Mouse (Mus musculus): ENCODE measurements around the gene Cfi. TPM values are rescaled to one million over a fixed set of nuclear protein-coding genes. Genes with fewer than 3 reads are reported as not detected.

The Cfi gene
- polyA plus RNA-seq, 1 experiment from 2014 or later = 0.73 TPM

GRCm38 (mm10) chr3:129901271-129901809 lies 65.7 kb downstream of the Cfi start, which contains the start of gene Casp6:
Gene Casp6, plus strand, starts transcription at chr3:129901425.
- ATAC-seq (ENCODE audit: low FRiP score) = peak; percentile 91
- Histone ChIP-seq H3K4me1 (peaks cover 15% of the 10 kb centered on the region), H3K9me3 (replicated peaks) (no peaks in the 10 kb centered on the region), H3K4me3 (replicated peaks) (peak within 1 kb of the TSS; percentile 56), H3K36me3 (no peaks in the 10 kb centered on the region), H3K27me3 (replicated peaks) (no peaks in the 10 kb centered on the region), H3K9ac (replicated peaks) (peak within 1 kb of the TSS; percentile 48), H3K4me2 (peak within 1 kb of the TSS; percentile 82), H3K27ac (replicated peaks) (0 out of 2 replicates have a peak within 1 kb of the TSS, but pooled peaks have one; percentile 37)
- 0% methylated on average over 34 of the region's 34 CpGs for WGBS

GRCm38 (mm10) chr3:129903369-129903768 lies 67.7 kb downstream of the Cfi start:
- H3K9me3 ChIP-seq (replicated peaks) = no peaks in the 10 kb centered on the region
- H3K36me3 ChIP-seq = no peaks in the 10 kb centered on the region
- H3K9ac ChIP-seq (replicated peaks) = no peak overlapping the region
- H3K27ac ChIP-seq (replicated peaks) = no peak overlapping the region
- H3K4me2 ChIP-seq = no peak overlapping the region
- WGBS = 93% methylated on average over 3 of the region's 3 CpGs
- H3K4me1 ChIP-seq = peaks cover 15% of the 10 kb centered on the region
- H3K4me3 ChIP-seq (replicated peaks) = no peak overlapping the region
- no peak for ATAC-seq (ENCODE audit: low FRiP score)
- H3K27me3 ChIP-seq (replicated peaks) = no peaks in the 10 kb centered on the region

- WGBS = 87% methylated on average over 8 of the region's 8 CpGs
- peaks cover 15% of the 10 kb centered on the region for H3K4me1 ChIP-seq
- no peaks in the 10 kb centered on the region for H3K36me3 ChIP-seq
- no peak for ATAC-seq (ENCODE audit: low FRiP score)
- H3K27ac ChIP-seq (replicated peaks) = no peak overlapping the region
- H3K9ac ChIP-seq (replicated peaks) = no peak overlapping the region
- H3K4me2 ChIP-seq = no peak overlapping the region
- no peak overlapping the region for H3K4me3 ChIP-seq (replicated peaks)
- no peaks in the 10 kb centered on the region for H3K9me3 ChIP-seq (replicated peaks)
- H3K27me3 ChIP-seq (replicated peaks) = no peaks in the 10 kb centered on the region
These were observed 68.2 kb downstream of the Cfi start for GRCm38 (mm10) chr3:129903866-129904265.

- H3K4me1 ChIP-seq = peaks cover 15% of the 10 kb centered on the region
- H3K36me3 ChIP-seq = peaks cover 4% of the 10 kb centered on the region
- WGBS = 88% methylated on average over 7 of the region's 7 CpGs
- H3K4me2 ChIP-seq = no peak overlapping the region
- no peak overlapping the region for H3K27ac ChIP-seq (replicated peaks)
- no peaks in the 10 kb centered on the region for H3K27me3 ChIP-seq (replicated peaks)
- H3K4me3 ChIP-seq (replicated peaks) = no peak overlapping the region
- H3K9me3 ChIP-seq (replicated peaks) = no peaks in the 10 kb centered on the region
- no peak overlapping the region for H3K9ac ChIP-seq (replicated peaks)
- no peak for ATAC-seq (ENCODE audit: low FRiP score)
These were observed 68.9 kb downstream of the Cfi start for GRCm38 (mm10) chr3:129904381-129905132.

GRCm38 (mm10) chr3:129912025-129912424 lies 76.3 kb downstream of the Cfi start:
- H3K9me3 ChIP-seq (replicated peaks) = no peaks in the 10 kb centered on the region
- 95% methylated on average over 14 of the region's 14 CpGs for WGBS
- no peak overlapping the region for H3K4me3 ChIP-seq (replicated peaks)
- no peaks in the 10 kb centered on the region for H3K27me3 ChIP-seq (replicated peaks)
- no peaks in the 10 kb centered on the region for H3K4me1 ChIP-seq
- H3K9ac ChIP-seq (replicated peaks) = no peak overlapping the region
- H3K36me3 ChIP-seq = peaks cover 14% of the 10 kb centered on the region
- no peak overlapping the region for H3K4me2 ChIP-seq
- no peak overlapping the region for H3K27ac ChIP-seq (replicated peaks)
- no peak for ATAC-seq (ENCODE audit: low FRiP score)

- no peak overlapping the region for H3K9ac ChIP-seq (replicated peaks)
- 94% methylated on average over 13 of the region's 13 CpGs for WGBS
These were observed 77.6 kb downstream of the Cfi start for GRCm38 (mm10) chr3:129913241-129913640.

GRCm38 (mm10) chr3:129917424-129917823 lies 81.7 kb downstream of the Cfi start:
- no peak overlapping the region for H3K9ac ChIP-seq (replicated peaks)
- H3K27ac ChIP-seq (replicated peaks) = no peak overlapping the region
- no peaks in the 10 kb centered on the region for H3K4me1 ChIP-seq
- no peaks in the 10 kb centered on the region for H3K9me3 ChIP-seq (replicated peaks)
- peaks cover 4% of the 10 kb centered on the region; the same call in 1 of the 2 replicates for H3K36me3 ChIP-seq
- WGBS = 86% methylated on average over 3 of the region's 3 CpGs
- no peak overlapping the region for H3K4me3 ChIP-seq (replicated peaks)
- ATAC-seq (ENCODE audit: low FRiP score) = no peak
- no peaks in the 10 kb centered on the region for H3K27me3 ChIP-seq (replicated peaks)
- no peak overlapping the region for H3K4me2 ChIP-seq

More at GRCm38 (mm10) chr3:129913241-129913640, 77.6 kb downstream of the Cfi start:
- no peak overlapping the region for H3K27ac ChIP-seq (replicated peaks)
- H3K4me1 ChIP-seq = no peaks in the 10 kb centered on the region
- peaks cover 14% of the 10 kb centered on the region for H3K36me3 ChIP-seq
- H3K27me3 ChIP-seq (replicated peaks) = no peaks in the 10 kb centered on the region
- ATAC-seq (ENCODE audit: low FRiP score) = no peak
- no peak overlapping the region for H3K4me2 ChIP-seq
- H3K4me3 ChIP-seq (replicated peaks) = no peak overlapping the region
- H3K9me3 ChIP-seq (replicated peaks) = no peaks in the 10 kb centered on the region

GRCm38 (mm10) chr3:129918434-129918833 lies 82.8 kb downstream of the Cfi start:
- no peak overlapping the region for H3K4me3 ChIP-seq (replicated peaks)
- no peak overlapping the region for H3K27ac ChIP-seq (replicated peaks)
- H3K4me1 ChIP-seq = no peaks in the 10 kb centered on the region
- no peak overlapping the region for H3K9ac ChIP-seq (replicated peaks)
- peak; percentile 81 for ATAC-seq (ENCODE audit: low FRiP score)
- no peaks in the 10 kb centered on the region for H3K27me3 ChIP-seq (replicated peaks)
- no peak overlapping the region for H3K4me2 ChIP-seq
- H3K36me3 ChIP-seq = peaks cover 4% of the 10 kb centered on the region; the same call in 1 of the 2 replicates
- no peaks in the 10 kb centered on the region for H3K9me3 ChIP-seq (replicated peaks)
- 13% methylated on average over 13 of the region's 13 CpGs for WGBS

GRCm38 (mm10) chr3:129923581-129923980 lies 87.9 kb downstream of the Cfi start:
- H3K27me3 ChIP-seq (replicated peaks) = no peaks in the 10 kb centered on the region
- no peak for ATAC-seq (ENCODE audit: low FRiP score)
- no peak overlapping the region for H3K4me3 ChIP-seq (replicated peaks)
- WGBS = 90% methylated on average over 7 of the region's 7 CpGs
- H3K9ac ChIP-seq (replicated peaks) = no peak overlapping the region
- H3K27ac ChIP-seq (replicated peaks) = no peak overlapping the region
- H3K9me3 ChIP-seq (replicated peaks) = no peaks in the 10 kb centered on the region
- H3K36me3 ChIP-seq = no peaks in the 10 kb centered on the region
- H3K4me2 ChIP-seq = no peak overlapping the region
- no peaks in the 10 kb centered on the region for H3K4me1 ChIP-seq

Other genes starting within 250 kb of the Cfi start
- 1.6 TPM in 2 replicates for gene Egf, start 80.6 kb upstream of the Cfi start, polyA plus RNA-seq (2015; fragmentation: Nextera tagmentation; extraction: Ambion mirVana)
- not detected in 2 replicates for gene Lrit3, start 31.9 kb upstream of the Cfi start, polyA plus RNA-seq (2015; fragmentation: Nextera tagmentation; extraction: Ambion mirVana)
- 0.14 TPM in 1 of 2 replicates, not detected in the other for gene Rrh, start 13.3 kb upstream of the Cfi start, polyA plus RNA-seq (2015; fragmentation: Nextera tagmentation; extraction: Ambion mirVana)
- 45.1 and 55.5 TPM in 2 replicates for gene Gar1, start 4.5 kb upstream of the Cfi start, polyA plus RNA-seq (2015; fragmentation: Nextera tagmentation; extraction: Ambion mirVana)
- 37.5 and 43.4 TPM in 2 replicates for gene Pla2g12a, start 42.7 kb downstream of the Cfi start, polyA plus RNA-seq (2015; fragmentation: Nextera tagmentation; extraction: Ambion mirVana)
- gene Casp6, start 65.5 kb downstream of the Cfi start, polyA plus RNA-seq (2015; fragmentation: Nextera tagmentation; extraction: Ambion mirVana) = 20.3 and 41.2 TPM in 2 replicates
- gene Mcub, start 134.3 kb downstream of the Cfi start, polyA plus RNA-seq (2015; fragmentation: Nextera tagmentation; extraction: Ambion mirVana) = 8.2 and 16.6 TPM in 2 replicates
- gene Sec24b, start 225.7 kb downstream of the Cfi start, polyA plus RNA-seq (2015; fragmentation: Nextera tagmentation; extraction: Ambion mirVana) = 30.4 and 32.8 TPM in 2 replicates

All from neural tube, embryonic 15.5 days (tissue).